Mouse (Mus musculus): ENCODE measurements at regions not wholly inside any gene's neighbourhood (a gene's known extent, or its start where the extent isn't known, plus 50 kb on each side); places are given as distances from the start of the nearest gene placed in this dataset.

DNA sequence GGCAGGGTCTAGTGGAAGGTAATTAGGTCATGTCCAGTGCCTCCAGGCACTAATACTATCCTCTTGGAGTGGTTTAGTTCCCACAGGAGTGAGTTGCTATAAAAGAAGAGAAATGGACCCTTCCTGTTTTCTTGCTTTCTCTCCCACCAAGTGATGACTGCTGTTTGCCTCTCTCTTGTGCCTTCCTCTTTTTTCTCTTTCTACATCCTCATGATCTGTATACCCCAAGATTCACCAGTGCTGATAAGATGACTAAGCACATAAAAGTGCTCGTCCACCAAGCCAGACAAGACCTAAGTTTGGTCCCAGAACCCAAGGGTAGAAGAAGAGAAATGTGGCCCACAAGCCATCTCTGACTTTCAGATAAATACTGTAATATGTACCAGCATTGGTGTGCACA lies 265.7 kb downstream of the Sox4 start:
- no peak overlapping the region for H3K4me3 ChIP-seq (ENCODE audit: low read depth, low read length)
- no peak overlapping the region for H3K27ac ChIP-seq (ENCODE audit: low read depth)

DNA sequence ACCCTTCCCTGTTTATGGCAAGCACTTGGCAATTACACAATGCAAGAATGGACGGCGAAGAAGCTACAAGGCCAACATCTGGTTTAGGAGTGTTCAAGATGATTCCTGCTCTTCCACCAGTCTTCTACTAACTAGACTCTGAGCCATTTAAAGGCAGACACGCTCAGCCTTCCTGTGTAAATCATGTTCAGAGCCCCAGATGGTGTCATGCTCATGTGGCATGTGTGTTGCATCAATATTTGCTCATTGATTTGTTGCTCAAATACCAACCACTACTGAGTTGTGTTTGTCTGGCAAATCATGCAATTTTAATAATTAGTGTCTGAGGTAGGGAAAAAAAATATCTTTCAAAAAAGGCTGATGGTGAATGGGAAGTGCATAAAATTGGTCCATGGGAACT lies 269.2 kb downstream of the Sox4 start:
- no peaks in the 10 kb centered on the region for H3K27me3 ChIP-seq (ENCODE audit: control insufficient read depth, insufficient read depth, low read length)
- no peak overlapping the region for H3K27ac ChIP-seq (ENCODE audit: low read depth)
- H3K4me1 ChIP-seq (ENCODE audit: control insufficient read depth, insufficient read depth): 0 out of 2 replicates have a peak, but pooled peaks cover 3% of the 10 kb centered on the region
- TF ChIP-seq EP300 (IDR thresholded peaks at IDR 0.05; ENCODE audit: low read depth): no peak
- TF ChIP-seq CTCF (IDR thresholded peaks at IDR 0.05; ENCODE audit: low read depth): no peak
- no peak overlapping the region for H3K9ac ChIP-seq (replicated peaks; ENCODE audit: low read depth, low read length)
- H3K9me3 ChIP-seq (replicated peaks; ENCODE audit: control insufficient read depth, low read length): no peaks in the 10 kb centered on the region
- DNase-seq (ENCODE audit: low spot score) (no peak), ATAC-seq (ENCODE audit: insufficient read depth, low read depth) (no peak)
- H3K4me2 ChIP-seq (ENCODE audit: low read depth, low read length): no peak overlapping the region
- 92% methylated on average over 3 of the region's 3 CpGs for WGBS
- H3K4me3 ChIP-seq (ENCODE audit: low read depth, low read length): no peak overlapping the region
- no peaks in the 10 kb centered on the region for H3K36me3 ChIP-seq (replicated peaks; ENCODE audit: control insufficient read depth, insufficient read depth, low read length)

More for the DNA sequence above, 265.7 kb downstream of the Sox4 start:
- Histone ChIP-seq H3K4me1 (ENCODE audit: control insufficient read depth, insufficient read depth) (0 out of 2 replicates have a peak, but pooled peaks cover 3% of the 10 kb centered on the region), H3K36me3 (replicated peaks; ENCODE audit: control insufficient read depth, insufficient read depth, low read length) (no peaks in the 10 kb centered on the region), H3K4me2 (ENCODE audit: low read depth, low read length) (no peak overlapping the region), H3K9me3 (replicated peaks; ENCODE audit: control insufficient read depth, low read length) (peaks cover 5% of the 10 kb centered on the region; the same call in 1 of the 2 replicates), H3K9ac (replicated peaks; ENCODE audit: low read depth, low read length) (no peak overlapping the region), H3K27me3 (ENCODE audit: control insufficient read depth, insufficient read depth, low read length) (no peaks in the 10 kb centered on the region)
- ATAC-seq (ENCODE audit: insufficient read depth, low read depth) (no peak), DNase-seq (ENCODE audit: low spot score) (no peak)
- 89% methylated on average over 1 of the region's 1 CpGs for WGBS
- TF ChIP-seq CTCF (IDR thresholded peaks at IDR 0.05; ENCODE audit: low read depth) (no peak), EP300 (IDR thresholded peaks at IDR 0.05; ENCODE audit: low read depth) (no peak)

DNA sequence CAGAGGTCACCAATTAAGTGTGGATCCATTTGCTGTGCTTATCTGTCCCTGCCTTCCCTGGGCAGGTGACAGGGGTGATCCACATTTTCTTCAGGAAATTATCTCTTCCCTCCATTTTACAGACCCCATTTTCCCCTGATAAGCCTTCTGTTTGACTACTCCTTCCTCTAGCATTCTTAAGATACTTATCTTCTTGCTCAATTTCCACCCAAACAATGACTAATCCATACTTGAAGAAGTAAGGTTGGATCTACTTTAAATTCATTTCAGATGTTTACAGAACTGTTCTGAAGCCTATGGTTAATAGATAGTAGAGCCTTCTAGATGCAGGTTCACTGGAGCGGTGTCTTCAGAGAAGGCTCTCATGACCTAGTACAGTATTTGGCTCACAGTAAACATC lies 273.2 kb downstream of the Sox4 start:
- no peak overlapping the region for H3K4me2 ChIP-seq (ENCODE audit: low read depth, low read length)
- no peaks in the 10 kb centered on the region for H3K4me1 ChIP-seq (ENCODE audit: control insufficient read depth, insufficient read depth)
- no peak overlapping the region for H3K27ac ChIP-seq (ENCODE audit: low read depth)
- H3K27me3 ChIP-seq (ENCODE audit: control insufficient read depth, insufficient read depth, low read length): no peaks in the 10 kb centered on the region
- 95% methylated on average over 1 of the region's 1 CpGs for WGBS
- TF ChIP-seq EP300 (IDR thresholded peaks at IDR 0.05; ENCODE audit: low read depth) (no peak), CTCF (IDR thresholded peaks at IDR 0.05; ENCODE audit: low read depth) (no peak)
- no peak overlapping the region for H3K9ac ChIP-seq (replicated peaks; ENCODE audit: low read depth, low read length)
- DNase-seq (ENCODE audit: low spot score) (no peak), ATAC-seq (ENCODE audit: insufficient read depth, low read depth) (no peak)
- no peak overlapping the region for H3K4me3 ChIP-seq (ENCODE audit: low read depth, low read length)
- no peaks in the 10 kb centered on the region for H3K36me3 ChIP-seq (replicated peaks; ENCODE audit: control insufficient read depth, insufficient read depth, low read length)
- H3K9me3 ChIP-seq (replicated peaks; ENCODE audit: control insufficient read depth, low read length): no peaks in the 10 kb centered on the region

DNA sequence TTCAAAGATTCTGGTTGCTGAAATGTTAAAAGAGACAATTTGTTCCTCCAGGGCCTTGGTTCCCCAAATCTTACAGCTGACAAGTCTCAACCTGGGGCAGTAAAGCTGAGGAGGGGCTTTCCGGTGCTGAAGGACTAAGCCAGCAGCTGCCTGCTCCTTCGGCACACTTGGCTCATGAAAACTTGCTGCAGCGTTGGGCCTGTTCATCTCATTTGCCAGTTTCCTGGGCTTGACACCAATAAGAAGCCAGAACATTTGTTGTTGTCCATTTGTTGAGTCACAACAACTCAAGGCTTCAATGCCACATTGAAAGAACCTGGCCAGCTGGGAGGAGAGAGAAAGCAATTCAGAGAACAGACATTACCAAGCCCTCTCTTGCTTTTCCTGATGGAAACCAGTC lies 279.9 kb downstream of the Sox4 start:
- ATAC-seq (ENCODE audit: insufficient read depth, low read depth): no peak
- Histone ChIP-seq H3K9me3 (replicated peaks; ENCODE audit: control insufficient read depth, low read length) (no peaks in the 10 kb centered on the region), H3K36me3 (replicated peaks; ENCODE audit: control insufficient read depth, insufficient read depth, low read length) (no peaks in the 10 kb centered on the region), H3K27ac (ENCODE audit: low read depth) (no peak overlapping the region), H3K4me1 (ENCODE audit: control insufficient read depth, insufficient read depth) (no peaks in the 10 kb centered on the region), H3K4me2 (ENCODE audit: low read depth, low read length) (no peak overlapping the region), H3K9ac (replicated peaks; ENCODE audit: low read depth, low read length) (no peak overlapping the region), H3K4me3 (ENCODE audit: low read depth, low read length) (no peak overlapping the region), H3K27me3 (ENCODE audit: control insufficient read depth, insufficient read depth, low read length) (no peaks in the 10 kb centered on the region)
- WGBS: 75% methylated on average over 3 of the region's 3 CpGs
- TF ChIP-seq EP300 (IDR thresholded peaks at IDR 0.05; ENCODE audit: low read depth): no peak
- TF ChIP-seq CTCF (IDR thresholded peaks at IDR 0.05; ENCODE audit: low read depth): no peak
- no peak for DNase-seq (ENCODE audit: low spot score)

DNA sequence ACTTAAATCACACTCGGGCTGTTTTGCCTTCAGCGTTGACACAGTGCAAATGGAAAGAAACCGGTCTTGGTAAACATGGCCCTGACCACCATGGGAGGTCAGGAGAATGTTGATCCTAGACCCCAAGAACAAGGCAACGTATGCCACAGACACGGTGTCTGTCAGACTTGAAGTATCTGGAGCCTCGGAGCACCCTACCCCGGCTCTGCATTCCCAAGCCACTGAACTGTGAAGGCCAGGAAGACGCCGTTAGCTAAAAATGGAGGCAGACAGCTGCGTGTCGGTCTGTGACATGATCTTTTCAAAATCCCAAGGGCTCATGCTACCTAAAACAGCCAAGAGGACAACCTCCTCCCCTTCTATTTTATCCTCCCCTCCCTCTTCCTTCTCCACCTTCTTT lies 282.0 kb downstream of the Sox4 start:
- Histone ChIP-seq H3K36me3 (replicated peaks; ENCODE audit: control insufficient read depth, insufficient read depth, low read length) (no peaks in the 10 kb centered on the region), H3K9me3 (replicated peaks; ENCODE audit: control insufficient read depth, low read length) (no peaks in the 10 kb centered on the region), H3K4me1 (ENCODE audit: control insufficient read depth, insufficient read depth) (no peaks in the 10 kb centered on the region), H3K9ac (replicated peaks; ENCODE audit: low read depth, low read length) (no peak overlapping the region), H3K4me3 (ENCODE audit: low read depth, low read length) (no peak overlapping the region), H3K27me3 (ENCODE audit: control insufficient read depth, insufficient read depth, low read length) (no peaks in the 10 kb centered on the region), H3K4me2 (ENCODE audit: low read depth, low read length) (no peak overlapping the region), H3K27ac (ENCODE audit: low read depth) (no peak overlapping the region)
- 60% methylated on average over 11 of the region's 11 CpGs for WGBS
- TF ChIP-seq EP300 (IDR thresholded peaks at IDR 0.05; ENCODE audit: low read depth) (no peak), CTCF (IDR thresholded peaks at IDR 0.05; ENCODE audit: low read depth) (no peak)
- no peak for ATAC-seq (ENCODE audit: insufficient read depth, low read depth)
- no peak for DNase-seq (ENCODE audit: low spot score)

DNA sequence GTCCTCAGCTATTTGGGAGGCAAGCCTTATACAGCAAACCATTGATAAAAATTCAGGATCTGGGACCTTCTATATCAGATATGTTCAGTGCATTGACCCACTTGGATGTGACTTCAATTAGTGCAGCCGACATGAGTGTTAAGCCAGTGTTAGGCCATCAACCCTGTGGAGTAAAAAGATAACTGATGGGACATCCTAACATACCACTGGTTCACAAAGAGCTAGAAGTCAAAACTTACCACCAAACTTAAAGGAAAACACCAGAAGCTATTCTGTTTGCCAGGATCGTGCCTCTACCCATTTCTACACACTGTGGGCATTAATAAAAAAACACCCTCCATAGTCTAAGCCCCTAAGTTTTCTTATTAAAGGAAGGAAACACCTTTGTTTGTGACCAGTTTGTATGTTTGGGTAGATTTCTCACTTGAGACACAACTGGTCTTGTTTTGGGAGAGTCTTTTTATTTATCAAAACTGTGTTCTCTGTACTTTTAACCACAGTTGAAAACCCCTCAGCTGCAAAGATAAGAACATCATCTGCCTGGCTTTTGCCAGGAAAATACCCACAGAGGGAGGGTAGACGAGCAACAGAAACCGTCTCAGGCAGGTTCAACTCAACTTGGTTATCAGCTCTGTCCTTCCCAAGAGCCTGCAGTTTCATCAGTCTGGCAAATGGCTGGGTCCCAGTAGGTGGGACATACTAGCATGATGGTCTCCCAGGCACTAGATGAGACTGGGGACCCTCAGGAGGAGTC lies 283.5 kb downstream of the Sox4 start:
- Histone ChIP-seq H3K27ac (ENCODE audit: low read depth) (no peak overlapping the region), H3K9me3 (replicated peaks; ENCODE audit: control insufficient read depth, low read length) (no peaks in the 10 kb centered on the region)

More for the DNA sequence above, 283.5 kb downstream of the Sox4 start:
- Histone ChIP-seq H3K4me3 (ENCODE audit: low read depth, low read length) (no peak overlapping the region), H3K9ac (replicated peaks; ENCODE audit: low read depth, low read length) (no peak overlapping the region), H3K27me3 (ENCODE audit: control insufficient read depth, insufficient read depth, low read length) (no peaks in the 10 kb centered on the region), H3K4me1 (ENCODE audit: control insufficient read depth, insufficient read depth) (no peaks in the 10 kb centered on the region; the same call in 1 of the 2 replicates), H3K36me3 (replicated peaks; ENCODE audit: control insufficient read depth, insufficient read depth, low read length) (no peaks in the 10 kb centered on the region), H3K4me2 (ENCODE audit: low read depth, low read length) (no peak overlapping the region)
- TF ChIP-seq EP300 (IDR thresholded peaks at IDR 0.05; ENCODE audit: low read depth) (no peak), CTCF (IDR thresholded peaks at IDR 0.05; ENCODE audit: low read depth) (no peak)
- WGBS: 73% methylated on average over 4 of the region's 4 CpGs
- DNase-seq (ENCODE audit: low spot score) (no peak), ATAC-seq (ENCODE audit: insufficient read depth, low read depth) (no peak)
